Mouse (Mus musculus): ENCODE measurements around the gene Maged2. TPM values are rescaled to one million over a fixed set of nuclear protein-coding genes. Genes with fewer than 3 reads are reported as not detected.
"Not testable (repeated sequence)": the region's sequence is repeated elsewhere in the genome, so short reads cannot be mapped to it uniquely, and the experiment has no call there.

Gene Maged2
- polyA plus RNA-seq, 1 experiment from 2014 or later: 322 TPM

DNA sequence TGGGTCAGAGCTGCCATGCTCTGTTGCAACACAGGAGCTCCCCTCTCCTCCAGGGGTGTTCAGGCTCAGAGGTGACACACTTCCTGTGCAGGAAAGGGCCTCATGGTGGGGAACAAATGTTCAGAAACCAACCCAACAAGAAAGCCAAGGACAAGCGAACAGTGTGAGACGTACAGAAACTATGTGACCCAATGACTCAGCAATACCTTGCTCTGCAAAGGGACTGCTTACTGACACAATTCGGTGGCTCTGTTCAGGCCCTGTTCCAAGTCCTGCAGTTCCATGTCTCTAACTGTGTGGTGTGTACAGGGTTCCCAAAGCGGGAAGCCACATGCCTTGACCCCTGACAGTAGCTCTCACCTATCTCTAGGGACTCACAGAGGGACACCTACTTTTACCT is 13.2 kb downstream of the Maged2 start:
- not testable (repeated sequence) for H3K4me2 ChIP-seq (ENCODE audit: low read depth, low read length); H3K9ac ChIP-seq (ENCODE audit: low read depth, low read length); H3K4me1 ChIP-seq (ENCODE audit: control insufficient read depth, insufficient read depth, low read length); ATAC-seq; H3K9me3 ChIP-seq (ENCODE audit: control insufficient read depth, low read length); H3K27me3 ChIP-seq (replicated peaks; ENCODE audit: control insufficient read depth, insufficient read depth, low read length); H3K27ac ChIP-seq (ENCODE audit: low read length); H3K36me3 ChIP-seq (ENCODE audit: control insufficient read depth, insufficient read depth, low read length); H3K4me3 ChIP-seq (ENCODE audit: low read length)
- 85% methylated on average over 2 of the region's 4 CpGs for WGBS

DNA sequence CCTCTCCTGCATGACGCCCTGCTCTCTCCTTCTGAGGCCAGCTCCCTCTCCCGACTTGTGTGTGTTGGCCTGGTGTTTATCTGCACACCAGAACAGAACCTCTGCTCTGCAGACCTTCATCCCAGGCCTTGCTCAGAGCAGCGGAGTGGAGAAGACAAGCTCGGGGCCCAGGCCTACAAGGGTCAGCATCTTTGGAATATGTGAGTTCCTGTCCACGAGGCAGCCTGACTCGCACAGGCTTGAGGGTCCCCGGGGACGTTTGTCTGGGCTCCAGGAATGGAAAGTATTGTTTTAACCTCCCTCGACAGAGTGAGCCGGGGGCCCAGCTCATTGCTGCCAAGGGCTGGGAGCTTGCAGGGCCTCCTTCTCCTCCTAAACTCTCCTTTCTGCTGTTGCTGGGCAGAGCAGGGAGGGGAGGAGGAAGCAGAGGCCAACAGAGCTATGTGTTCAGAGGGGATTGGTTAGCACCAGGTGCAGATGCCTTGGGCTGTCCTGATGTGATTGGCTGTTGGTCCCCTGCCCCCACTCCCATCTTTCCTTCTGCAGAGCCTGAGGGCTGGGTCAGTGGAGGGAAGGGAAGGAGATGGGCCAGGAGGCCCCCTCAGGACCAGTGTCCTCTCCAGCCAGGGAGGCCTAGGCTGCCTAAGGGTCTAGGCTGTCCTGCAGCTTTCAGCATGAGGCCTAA is 15.5 kb downstream of the Maged2 start:
- not testable (repeated sequence) for H3K27ac ChIP-seq (ENCODE audit: low read length); H3K4me2 ChIP-seq (ENCODE audit: low read depth, low read length); H3K9me3 ChIP-seq (ENCODE audit: control insufficient read depth, low read length); H3K4me1 ChIP-seq (ENCODE audit: control insufficient read depth, insufficient read depth, low read length); H3K36me3 ChIP-seq (ENCODE audit: control insufficient read depth, insufficient read depth, low read length); H3K4me3 ChIP-seq (ENCODE audit: low read length); H3K27me3 ChIP-seq (replicated peaks; ENCODE audit: control insufficient read depth, insufficient read depth, low read length); H3K9ac ChIP-seq (ENCODE audit: low read depth, low read length)
- WGBS: 47% methylated on average over 3 of the region's 10 CpGs
- ATAC-seq: peak; percentile 97

Other genes with a start within 250 kb of the Maged2 start
- gene Pfkfb1, start 226.1 kb downstream of the Maged2 start, polyA plus RNA-seq (2015; fragmentation: Nextera tagmentation; extraction: Ambion mirVana): 6.0 and 7.3 TPM in 2 replicates
- gene Apex2, start 224.5 kb downstream of the Maged2 start, polyA plus RNA-seq (2015; fragmentation: Nextera tagmentation; extraction: Ambion mirVana): 13.9 and 14.8 TPM in 2 replicates
- 9.0 and 9.9 TPM in 2 replicates for gene Tro, start 156.8 kb downstream of the Maged2 start, polyA plus RNA-seq (2015; fragmentation: Nextera tagmentation; extraction: Ambion mirVana)
- gene Gnl3l, start 203.0 kb upstream of the Maged2 start, polyA plus RNA-seq (2015; fragmentation: Nextera tagmentation; extraction: Ambion mirVana): 20.7 and 21.1 TPM in 2 replicates
- 4.1 and 5.3 TPM in 2 replicates for gene Fgd1, start 231.8 kb upstream of the Maged2 start, polyA plus RNA-seq (2015; fragmentation: Nextera tagmentation; extraction: Ambion mirVana)